Mouse (Mus musculus) liver, postnatal 0 days (tissue): ENCODE measurements around the gene Abhd14b. TPM values are rescaled to one million over a fixed set of nuclear protein-coding genes. Genes with fewer than 3 reads are reported as not detected.
A peak's percentile ranks its signal among the peaks of the same experiment; 100 is the strongest.

Experiments used
- ATAC-seq: fragments of 200-750 bp; cut with Nextera tagmentation; 2 replicates; pipeline ENCODE4 v1.8.0; 2017; ENCODE audit warnings: mild to moderate bottlenecking, moderate library complexity
- DNase-seq: peaks from one replicate; pipeline ENCODE4 v3.0.0-alpha.2; 2016
- H3K27ac ChIP-seq: fragments of 300-500 bp; sonication (generic); 2 replicates; pipeline ENCODE4 v1.5.1; 2014; ENCODE audit warnings: antibody characterized with exemption, moderate library complexity, mild to moderate bottlenecking, low read depth
- H3K27me3 ChIP-seq: fragments of 300-500 bp; sonication (generic); 2 replicates; pipeline ENCODE4 v1.6.1; 2014; ENCODE audit warnings: low read length, control low read depth, mixed read lengths; ENCODE audit not compliant: insufficient read depth
- H3K36me3 ChIP-seq: fragments of 300-500 bp; sonication (generic); replicated peaks from 2 replicates; pipeline ENCODE4 v1.6.1; 2014; ENCODE audit warnings: mild to moderate bottlenecking, control low read depth, low read length, moderate library complexity, mixed read lengths; ENCODE audit not compliant: insufficient read depth
- H3K4me1 ChIP-seq: fragments of 300-500 bp; sonication (generic); 2 replicates; pipeline ENCODE4 v1.6.1; 2014; ENCODE audit warnings: antibody characterized with exemption, mild to moderate bottlenecking, control low read depth; ENCODE audit not compliant: insufficient read depth
- H3K4me2 ChIP-seq: fragments of 300-500 bp; sonication (generic); 2 replicates; pipeline ENCODE4 v1.6.1; 2014; ENCODE audit warnings: low read depth, mild to moderate bottlenecking, low read length, moderate library complexity, mixed read lengths
- H3K4me3 ChIP-seq: fragments of 300-500 bp; sonication (generic); 2 replicates; pipeline ENCODE4 v1.5.1; 2014; ENCODE audit warnings: low read depth, low read length
- H3K9ac ChIP-seq: fragments of 300-500 bp; sonication (generic); replicated peaks from 2 replicates; pipeline ENCODE4 v1.6.1; 2014; ENCODE audit warnings: mild to moderate bottlenecking, moderate library complexity
- H3K9me3 ChIP-seq: fragments of 300-500 bp; sonication (generic); 2 replicates; pipeline ENCODE4 v1.6.1; 2016; ENCODE audit warnings: mild to moderate bottlenecking, control low read depth, low read length, mixed read lengths
- CTCF ChIP-seq: sonication (generic); IDR thresholded peaks from 2 replicates; pipeline ENCODE4 v1.5.1; 2016; ENCODE audit warnings: antibody characterized with exemption, low read depth
- EP300 ChIP-seq: IDR thresholded peaks from 2 replicates; pipeline ENCODE4 v1.6.1; 2016; ENCODE audit warnings: antibody characterized with exemption, low read depth, mild to moderate bottlenecking
- whole genome bisulfite sequencing: fragments of 180-500 bp; shearing (Covaris S2); extraction: QIAGEN DNeasy Blood & Tissue Kit; methylation state at CpG from one replicate; pipeline ENCODE4 v1.1.7; 2014; ENCODE audit not compliant: insufficient replicate concordance; 5-methylcytosine and 5-hydroxymethylcytosine counted together
- polyA plus RNA-seq: library from polyadenylated mRNA; unstranded; fragments of >200 nt; fragmentation: Nextera tagmentation; extraction: Ambion mirVana; gene quantifications from 2 replicates; pipeline ENCODE4 v1.2.1, GENCODE M21; 2015

The Abhd14b gene
- polyA plus RNA-seq, 1 experiment from 2014 or later = 41.4 TPM

DNA sequence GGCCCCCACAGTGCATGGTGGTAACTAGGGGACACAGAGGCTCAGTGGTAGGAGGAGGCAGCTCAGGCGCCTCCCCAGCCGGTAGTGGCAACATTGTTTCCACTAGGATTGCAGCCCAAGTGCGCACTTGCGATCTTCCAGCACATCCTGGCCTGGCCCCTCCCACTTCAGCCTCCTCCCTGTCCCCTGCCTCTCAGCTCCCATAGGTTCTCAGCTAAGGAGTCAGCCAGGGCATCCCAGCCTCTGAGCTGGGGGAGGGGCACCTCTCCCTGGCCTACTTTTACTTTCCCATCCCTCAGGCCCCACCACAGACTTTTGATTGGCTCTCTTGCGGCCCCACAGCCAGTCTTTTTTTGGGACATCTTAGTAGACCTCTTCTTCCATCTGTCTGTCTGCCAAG lies 24.6 kb downstream of the Abhd14b start:
- Histone ChIP-seq H3K4me1 (peaks cover 8% of the 10 kb centered on the region), H3K4me2 (peak overlapping the region; percentile 29; the same call in 1 of the 2 replicates), H3K9ac (no peak overlapping the region), H3K36me3 (no peaks in the 10 kb centered on the region), H3K4me3 (no peak overlapping the region), H3K27me3 (no peaks in the 10 kb centered on the region), H3K9me3 (no peaks in the 10 kb centered on the region), H3K27ac (peak overlapping the region; percentile 34)
- WGBS = 63% methylated on average over 5 of the region's 5 CpGs
- TF ChIP-seq CTCF = no peak
- no peak for TF ChIP-seq EP300
- DNase-seq (peak; percentile 46), ATAC-seq (no peak)

DNA sequence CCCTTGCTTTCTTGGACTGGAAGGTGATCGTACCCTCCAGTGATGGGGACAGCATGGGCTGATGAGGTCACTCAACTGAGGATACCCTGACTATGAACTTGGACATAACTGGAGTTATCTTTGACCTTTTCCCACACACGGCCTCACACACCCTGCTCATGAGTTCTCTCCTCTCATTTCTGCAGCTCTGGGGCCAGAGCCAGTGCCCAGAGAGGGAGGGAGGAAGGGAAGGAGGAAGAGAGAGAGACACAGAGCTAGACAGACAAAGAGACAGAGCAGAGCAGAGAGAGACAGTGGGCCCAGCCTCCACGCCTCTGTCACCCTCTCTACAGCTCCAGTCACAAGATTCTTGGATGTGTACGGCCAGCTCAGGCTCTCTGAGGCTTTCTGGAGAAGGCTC lies 25.1 kb downstream of the Abhd14b start:
- Histone ChIP-seq H3K9me3 (no peaks in the 10 kb centered on the region), H3K27ac (peak overlapping the region; percentile 34), H3K27me3 (no peaks in the 10 kb centered on the region), H3K4me1 (peaks cover 10% of the 10 kb centered on the region), H3K4me3 (no peak overlapping the region), H3K4me2 (no peak overlapping the region), H3K36me3 (no peaks in the 10 kb centered on the region), H3K9ac (no peak overlapping the region)
- WGBS = 69% methylated on average over 4 of the region's 4 CpGs
- TF ChIP-seq EP300 (no peak), CTCF (no peak)
- DNase-seq = no peak
- no peak for ATAC-seq

DNA sequence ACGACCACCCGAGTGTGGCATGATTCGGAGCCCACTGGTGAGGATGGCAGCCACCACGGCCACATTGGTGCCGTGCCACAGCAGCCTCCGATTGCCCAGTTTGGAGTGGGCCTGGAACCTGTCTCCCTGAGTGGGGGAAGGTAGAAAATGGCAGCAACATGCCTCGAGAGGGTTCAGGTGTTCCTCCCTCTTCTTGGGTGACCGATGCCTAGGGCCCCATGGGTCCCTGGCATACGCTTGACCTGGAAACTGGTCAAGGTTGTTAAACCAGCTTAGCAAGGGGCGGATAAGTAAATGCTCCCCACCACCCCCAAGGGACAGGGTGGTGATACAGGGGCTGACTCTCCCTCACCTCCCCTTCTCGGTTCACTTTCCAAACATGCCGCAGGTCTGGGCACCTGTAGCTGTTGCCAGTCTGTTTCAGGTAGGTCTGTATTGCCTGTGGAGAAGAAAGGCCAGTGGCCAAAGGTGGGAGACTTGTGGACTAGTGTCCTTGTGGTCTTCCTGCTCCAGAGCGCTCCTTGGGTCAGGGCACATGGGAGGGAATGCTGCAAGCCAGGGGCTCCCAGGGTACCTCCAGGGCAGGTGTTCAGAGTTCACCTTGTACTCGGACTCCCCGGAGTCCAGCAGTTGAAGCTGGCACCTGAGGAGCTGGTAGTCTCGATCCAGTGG lies 26.0 kb downstream of the Abhd14b start:
- Histone ChIP-seq H3K4me3 (no peak overlapping the region), H3K27me3 (no peaks in the 10 kb centered on the region), H3K4me1 (peaks cover 19% of the 10 kb centered on the region), H3K9me3 (no peaks in the 10 kb centered on the region), H3K27ac (peak overlapping the region; percentile 34; the same call in 1 of the 2 replicates), H3K4me2 (no peak overlapping the region), H3K9ac (no peak overlapping the region), H3K36me3 (no peaks in the 10 kb centered on the region)
- no peak for TF ChIP-seq CTCF
- no peak for TF ChIP-seq EP300
- ATAC-seq (no peak), DNase-seq (no peak)
- WGBS = 85% methylated on average over 16 of the region's 16 CpGs

DNA sequence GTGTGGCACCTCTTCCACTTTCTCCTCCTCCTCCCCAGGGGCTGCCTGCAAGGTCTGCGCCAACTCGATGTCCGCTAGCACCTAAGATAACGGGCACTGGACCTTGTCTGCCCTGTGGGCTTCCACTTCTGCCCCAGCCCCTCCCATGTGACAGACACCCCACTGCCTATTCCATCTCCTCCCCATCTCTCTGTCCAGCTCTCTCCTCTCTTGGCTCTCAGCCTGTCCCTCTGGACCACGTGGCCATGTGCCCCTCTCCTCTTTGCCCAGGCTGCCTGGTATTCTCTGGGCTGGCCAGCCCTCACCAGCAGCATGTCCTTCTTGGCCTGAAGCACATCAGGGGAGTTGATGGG lies 26.5 kb downstream of the Abhd14b start:
- 74% methylated on average over 5 of the region's 5 CpGs for WGBS

DNA sequence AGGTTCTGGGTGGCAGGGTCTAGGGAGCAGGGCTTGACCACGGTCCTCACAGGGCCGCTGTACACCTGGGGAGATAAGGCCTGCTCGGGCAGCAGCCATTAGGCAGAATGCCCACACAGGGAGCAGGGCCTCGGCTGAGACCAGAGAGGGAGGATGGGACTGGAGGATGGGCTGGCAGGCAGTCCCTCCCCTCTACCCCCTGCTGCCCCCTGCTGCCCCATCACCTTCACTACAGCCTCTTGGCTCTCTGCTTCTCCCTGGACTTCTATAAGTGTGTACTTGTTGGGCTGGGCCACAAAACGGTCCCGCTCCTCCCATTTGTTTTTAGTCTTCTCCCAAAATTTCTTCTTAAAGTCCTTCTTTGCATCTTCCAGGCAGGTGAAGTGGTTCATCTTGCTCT lies 27.2 kb downstream of the Abhd14b start:
- Histone ChIP-seq H3K9ac (no peak overlapping the region), H3K4me3 (no peak overlapping the region), H3K4me2 (no peak overlapping the region), H3K27ac (no peak overlapping the region), H3K27me3 (no peaks in the 10 kb centered on the region), H3K36me3 (no peaks in the 10 kb centered on the region), H3K4me1 (peaks cover 20% of the 10 kb centered on the region), H3K9me3 (no peaks in the 10 kb centered on the region)
- 6% methylated on average over 5 of the region's 6 CpGs for WGBS
- DNase-seq = peak; percentile 81
- no peak for ATAC-seq
- TF ChIP-seq CTCF = peak; percentile 87
- TF ChIP-seq EP300 = no peak

More for the DNA sequence above, 26.5 kb downstream of the Abhd14b start:
- no peak overlapping the region for H3K27ac ChIP-seq
- ATAC-seq (no peak), DNase-seq (no peak)
- no peak for TF ChIP-seq EP300
- TF ChIP-seq CTCF = no peak
- H3K27me3 ChIP-seq = no peaks in the 10 kb centered on the region
- H3K36me3 ChIP-seq = no peaks in the 10 kb centered on the region
- no peak overlapping the region for H3K4me2 ChIP-seq
- H3K9me3 ChIP-seq = no peaks in the 10 kb centered on the region
- no peak overlapping the region for H3K4me3 ChIP-seq
- no peak overlapping the region for H3K9ac ChIP-seq
- peaks cover 20% of the 10 kb centered on the region for H3K4me1 ChIP-seq

DNA sequence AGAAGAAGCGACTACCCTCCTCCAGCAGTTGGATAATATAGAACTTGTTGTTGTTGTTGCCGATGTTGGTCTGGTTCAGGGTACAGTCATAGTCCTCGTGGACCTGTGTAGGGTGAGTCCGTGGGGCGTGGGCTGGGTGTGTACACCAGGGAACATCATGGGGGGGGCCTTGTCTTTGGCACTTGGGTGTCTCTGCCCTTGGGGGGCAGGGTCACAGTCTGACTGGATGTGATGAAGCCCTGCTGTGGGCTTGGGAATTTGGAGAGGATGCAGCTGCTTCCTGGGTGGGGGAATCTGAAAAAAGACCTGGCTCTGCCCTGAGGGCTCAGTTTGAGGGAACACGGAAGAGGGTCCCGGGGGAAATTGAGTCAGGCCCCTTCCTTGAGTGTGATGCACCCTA lies 27.8 kb downstream of the Abhd14b start:
- Histone ChIP-seq H3K27me3 (no peaks in the 10 kb centered on the region), H3K4me1 (peaks cover 20% of the 10 kb centered on the region), H3K36me3 (0 out of 2 replicates have a peak, but pooled peaks cover under 1% of the 10 kb centered on the region), H3K9me3 (no peaks in the 10 kb centered on the region), H3K27ac (no peak overlapping the region), H3K9ac (peak overlapping the region; percentile 21; the same call in 1 of the 2 replicates), H3K4me3 (no peak overlapping the region), H3K4me2 (no peak overlapping the region)
- TF ChIP-seq CTCF (no peak), EP300 (no peak)
- ATAC-seq (no peak), DNase-seq (no peak)
- 57% methylated on average over 7 of the region's 7 CpGs for WGBS
